Mouse (Mus musculus): ENCODE measurements around the gene Shb.

GRCm38 (mm10) chr4:45513340-45513739 is 18.9 kb downstream of the Shb start:
- TF ChIP-seq CTCF (IDR thresholded peaks at IDR 0.05; ENCODE audit: low read depth) (no peak), EP300 (IDR thresholded peaks at IDR 0.05; ENCODE audit: low read depth) (no peak)

Measured in heart, postnatal 0 days (tissue).